Mouse (Mus musculus) limb, embryonic 15.5 days (tissue): ENCODE measurements around the gene Prmt1. TPM values are rescaled to one million over a fixed set of nuclear protein-coding genes. Genes with fewer than 3 reads are reported as not detected.
"Not testable (repeated sequence)": the region's sequence is repeated elsewhere in the genome, so short reads cannot be mapped to it uniquely, and the experiment has no call there.

Source experiments
- ATAC-seq: fragments of 200-750 bp; cut with Nextera tagmentation; 2 replicates; pipeline ENCODE4 v1.8.0; 2017; ENCODE audit warnings: low read depth, moderate TSS enrichment; ENCODE audit not compliant: insufficient number of reproducible peaks, low FRiP score, low TSS enrichment
- H3K27ac ChIP-seq: fragments of 300-500 bp; sonication (generic); 2 replicates; pipeline ENCODE4 v1.5.1; 2015; ENCODE audit warnings: moderate library complexity, mild to moderate bottlenecking, inconsistent platforms
- H3K27me3 ChIP-seq: fragments of 300-500 bp; sonication (generic); 2 replicates; pipeline ENCODE4 v1.6.1; 2015; ENCODE audit warnings: inconsistent platforms
- H3K36me3 ChIP-seq: fragments of 300-500 bp; sonication (generic); 2 replicates; pipeline ENCODE4 v1.6.1; 2015; ENCODE audit warnings: inconsistent platforms
- H3K4me1 ChIP-seq: fragments of 300-500 bp; sonication (generic); 2 replicates; pipeline ENCODE4 v1.6.1; 2015; ENCODE audit warnings: inconsistent platforms
- H3K4me2 ChIP-seq: fragments of 300-500 bp; sonication (generic); 2 replicates; pipeline ENCODE4 v1.6.1; 2015; ENCODE audit warnings: mild to moderate bottlenecking, inconsistent platforms
- H3K4me3 ChIP-seq: fragments of 300-500 bp; sonication (generic); 2 replicates; pipeline ENCODE4 v1.5.1; 2015; ENCODE audit warnings: mild to moderate bottlenecking, inconsistent platforms
- H3K9ac ChIP-seq: fragments of 300-500 bp; sonication (generic); 2 replicates; pipeline ENCODE4 v1.6.1; 2015; ENCODE audit warnings: inconsistent platforms
- H3K9me3 ChIP-seq: fragments of 300-500 bp; sonication (generic); 2 replicates; pipeline ENCODE4 v1.6.1; 2016; ENCODE audit warnings: inconsistent platforms
- WGBS: fragments of 180-500 bp; shearing (Covaris S2); methylation state at CpG from one replicate; pipeline ENCODE4 v1.1.7; 2015; 5-methylcytosine and 5-hydroxymethylcytosine counted together
- polyA plus RNA-seq: library from polyadenylated mRNA; unstranded; fragments of >200 nt; fragmentation: Nextera tagmentation; extraction: Ambion mirVana; gene quantifications from 2 replicates; pipeline ENCODE4 v1.2.1, GENCODE M21; 2015

Prmt1 gene
- 408 and 429 TPM in 2 replicates for polyA plus RNA-seq

- WGBS, result under 1% methylated on average over 42 of the region's 42 CpGs
- peak within 1 kb of the TSS; percentile 97 for H3K27ac ChIP-seq
- peaks cover 34% of the 10 kb centered on the region for H3K4me1 ChIP-seq
- peaks cover 37% of the 10 kb centered on the region for H3K36me3 ChIP-seq
- peak within 1 kb of the TSS; percentile 63 for H3K4me3 ChIP-seq
- H3K4me2 ChIP-seq, result peak within 1 kb of the TSS; percentile 66
- peak within 1 kb of the TSS; percentile 89 for H3K9ac ChIP-seq
- no peaks in the 10 kb centered on the region for H3K27me3 ChIP-seq
- H3K9me3 ChIP-seq, result no peaks in the 10 kb centered on the region
- ATAC-seq, result peak; percentile 97
These were observed at the start of gene Prmt1 for GRCm38 (mm10) chr7:44986192-44986878. TSS of gene Prmt1 (minus strand) at chr7:44986568.

- Histone ChIP-seq H3K27ac (no peak overlapping the region), H3K4me3 (no peak overlapping the region), H3K36me3 (peaks cover 99% of the 10 kb centered on the region), H3K4me2 (no peak overlapping the region), H3K9ac (no peak overlapping the region), H3K27me3 (no peaks in the 10 kb centered on the region), H3K4me1 (0 out of 2 replicates have a peak, but pooled peaks cover 4% of the 10 kb centered on the region), H3K9me3 (no peaks in the 10 kb centered on the region)
- ATAC-seq, result no peak
- 84% methylated on average over 3 of the region's 3 CpGs for WGBS
These were observed 49.3 kb upstream of the Prmt1 start for GRCm38 (mm10) chr7:45035631-45036030.

GRCm38 (mm10) chr7:45033722-45034359 lies 47.5 kb upstream of the Prmt1 start:
- 0 out of 2 replicates have a peak, but pooled peaks cover 4% of the 10 kb centered on the region for H3K4me1 ChIP-seq
- H3K4me2 ChIP-seq, result no peak overlapping the region
- no peak overlapping the region for H3K27ac ChIP-seq
- peaks cover 98% of the 10 kb centered on the region for H3K36me3 ChIP-seq
- 94% methylated on average over 19 of the region's 19 CpGs for WGBS
- no peak overlapping the region for H3K9ac ChIP-seq
- no peak for ATAC-seq
- no peaks in the 10 kb centered on the region for H3K27me3 ChIP-seq
- no peak overlapping the region for H3K4me3 ChIP-seq
- no peaks in the 10 kb centered on the region for H3K9me3 ChIP-seq

- Histone ChIP-seq H3K4me2 (no peak overlapping the region), H3K36me3 (peaks cover 91% of the 10 kb centered on the region), H3K9me3 (no peaks in the 10 kb centered on the region), H3K9ac (no peak overlapping the region), H3K27ac (no peak overlapping the region), H3K4me3 (no peak overlapping the region), H3K27me3 (no peaks in the 10 kb centered on the region), H3K4me1 (0 out of 2 replicates have a peak, but pooled peaks cover 8% of the 10 kb centered on the region)
- 96% methylated on average over 8 of the region's 8 CpGs for WGBS
- no peak for ATAC-seq
These were observed 44.5 kb upstream of the Prmt1 start for GRCm38 (mm10) chr7:45030857-45031256.

GRCm38 (mm10) chr7:45029995-45030394 lies 43.6 kb upstream of the Prmt1 start:
- Histone ChIP-seq H3K4me3 (no peak overlapping the region), H3K27ac (no peak overlapping the region), H3K36me3 (peaks cover 83% of the 10 kb centered on the region), H3K4me2 (no peak overlapping the region), H3K9me3 (no peaks in the 10 kb centered on the region), H3K27me3 (no peaks in the 10 kb centered on the region), H3K9ac (no peak overlapping the region), H3K4me1 (0 out of 2 replicates have a peak, but pooled peaks cover 8% of the 10 kb centered on the region)
- ATAC-seq, result no peak
- WGBS, result 94% methylated on average over 6 of the region's 6 CpGs

- WGBS, result 92% methylated on average over 11 of the region's 11 CpGs
- Histone ChIP-seq H3K4me1 (0 out of 2 replicates have a peak, but pooled peaks cover 8% of the 10 kb centered on the region), H3K4me2 (no peak overlapping the region), H3K9me3 (no peaks in the 10 kb centered on the region), H3K9ac (no peak overlapping the region), H3K27ac (no peak overlapping the region), H3K27me3 (no peaks in the 10 kb centered on the region), H3K4me3 (no peak overlapping the region), H3K36me3 (peaks cover 66% of the 10 kb centered on the region)
- ATAC-seq, result no peak
These were observed 42.0 kb upstream of the Prmt1 start for GRCm38 (mm10) chr7:45028351-45028750.

- no peak for ATAC-seq
These were observed 41.4 kb upstream of the Prmt1 start for GRCm38 (mm10) chr7:45027761-45028160.

GRCm38 (mm10) chr7:45026256-45026655 lies 39.9 kb upstream of the Prmt1 start:
- Histone ChIP-seq H3K4me3 (no peak overlapping the region), H3K27ac (no peak overlapping the region; the same call in 1 of the 2 replicates), H3K4me1 (0 out of 2 replicates have a peak, but pooled peaks cover 8% of the 10 kb centered on the region), H3K27me3 (no peaks in the 10 kb centered on the region), H3K4me2 (no peak overlapping the region), H3K36me3 (peaks cover 48% of the 10 kb centered on the region), H3K9me3 (no peaks in the 10 kb centered on the region), H3K9ac (no peak overlapping the region)
- WGBS, result 61% methylated on average over 2 of the region's 2 CpGs
- ATAC-seq, result no peak

More at GRCm38 (mm10) chr7:45027761-45028160, 41.4 kb upstream of the Prmt1 start:
- no peaks in the 10 kb centered on the region for H3K9me3 ChIP-seq
- H3K9ac ChIP-seq, result no peak overlapping the region
- WGBS, result 96% methylated on average over 9 of the region's 9 CpGs
- 0 out of 2 replicates have a peak, but pooled peaks cover 8% of the 10 kb centered on the region for H3K4me1 ChIP-seq
- no peak overlapping the region for H3K4me3 ChIP-seq
- peaks cover 60% of the 10 kb centered on the region for H3K36me3 ChIP-seq
- no peak overlapping the region for H3K27ac ChIP-seq
- no peaks in the 10 kb centered on the region for H3K27me3 ChIP-seq
- H3K4me2 ChIP-seq, result no peak overlapping the region

GRCm38 (mm10) chr7:45025601-45026220 lies 39.3 kb upstream of the Prmt1 start:
- H3K27ac ChIP-seq, result peak overlapping the region; percentile 19
- no peak overlapping the region for H3K4me2 ChIP-seq
- no peaks in the 10 kb centered on the region for H3K27me3 ChIP-seq
- H3K9me3 ChIP-seq, result no peaks in the 10 kb centered on the region
- H3K4me1 ChIP-seq, result 0 out of 2 replicates have a peak, but pooled peaks cover 8% of the 10 kb centered on the region
- peaks cover 44% of the 10 kb centered on the region for H3K36me3 ChIP-seq
- no peak for ATAC-seq
- no peak overlapping the region for H3K4me3 ChIP-seq
- 66% methylated on average over 8 of the region's 8 CpGs for WGBS
- H3K9ac ChIP-seq, result no peak overlapping the region

GRCm38 (mm10) chr7:45024281-45025248 lies 38.2 kb upstream of the Prmt1 start:
- no peak for ATAC-seq
- H3K9me3 ChIP-seq, result no peaks in the 10 kb centered on the region
- H3K4me2 ChIP-seq, result no peak overlapping the region
- H3K9ac ChIP-seq, result no peak overlapping the region
- no peak overlapping the region for H3K27ac ChIP-seq
- 82% methylated on average over 15 of the region's 15 CpGs for WGBS
- peaks cover 9% of the 10 kb centered on the region; the same call in 1 of the 2 replicates for H3K4me1 ChIP-seq
- H3K4me3 ChIP-seq, result no peak overlapping the region
- no peaks in the 10 kb centered on the region for H3K27me3 ChIP-seq
- peaks cover 32% of the 10 kb centered on the region for H3K36me3 ChIP-seq

GRCm38 (mm10) chr7:45023711-45024110 lies 37.3 kb upstream of the Prmt1 start:
- not testable (repeated sequence) for H3K9ac ChIP-seq, ATAC-seq, H3K27ac ChIP-seq, H3K4me2 ChIP-seq, H3K9me3 ChIP-seq, H3K27me3 ChIP-seq, H3K4me3 ChIP-seq
- peaks cover 18% of the 10 kb centered on the region for H3K4me1 ChIP-seq
- 81% methylated on average over 5 of the region's 5 CpGs for WGBS
- H3K36me3 ChIP-seq, result peaks cover 25% of the 10 kb centered on the region
